Mouse (Mus musculus) stomach, embryonic 15.5 days (tissue): ENCODE data around the gene Inava. TPM values are rescaled to one million over a fixed set of nuclear protein-coding genes. Genes with fewer than 3 reads are reported as not detected.

ENCODE experiments used
- ATAC-seq: fragments of 200-750 bp; cut with Nextera tagmentation; 2 replicates; pipeline ENCODE4 v1.8.0; 2017; ENCODE audit warnings: low read depth, moderate number of reproducible peaks, moderate TSS enrichment; ENCODE audit not compliant: insufficient read depth, low FRiP score
- H3K27ac ChIP-seq: fragments of 300-500 bp; sonication (generic); 2 replicates; pipeline ENCODE4 v1.5.1; 2015; ENCODE audit warnings: mild to moderate bottlenecking, inconsistent platforms
- H3K27me3 ChIP-seq: fragments of 300-500 bp; sonication (generic); replicated peaks from 2 replicates; pipeline ENCODE4 v1.6.1; 2015; ENCODE audit warnings: inconsistent platforms
- H3K36me3 ChIP-seq: fragments of 300-500 bp; sonication (generic); 2 replicates; pipeline ENCODE4 v1.6.1; 2015; ENCODE audit warnings: inconsistent platforms
- H3K4me1 ChIP-seq: fragments of 300-500 bp; sonication (generic); 2 replicates; pipeline ENCODE4 v1.6.1; 2015; ENCODE audit warnings: inconsistent platforms
- H3K4me2 ChIP-seq: fragments of 300-500 bp; sonication (generic); 2 replicates; pipeline ENCODE4 v1.6.1; 2015; ENCODE audit warnings: mild to moderate bottlenecking, inconsistent platforms
- H3K4me3 ChIP-seq: fragments of 300-500 bp; sonication (generic); replicated peaks from 2 replicates; pipeline ENCODE4 v1.5.1; 2015; ENCODE audit warnings: inconsistent platforms
- H3K9ac ChIP-seq: fragments of 300-500 bp; sonication (generic); 2 replicates; pipeline ENCODE4 v1.6.1; 2015; ENCODE audit warnings: inconsistent platforms
- H3K9me3 ChIP-seq: fragments of 300-500 bp; sonication (generic); 2 replicates; pipeline ENCODE4 v1.6.1; 2016; ENCODE audit warnings: inconsistent platforms
- WGBS: fragments of 180-500 bp; shearing (Covaris S2); methylation state at CpG from one replicate; pipeline ENCODE4 v1.1.7; 2015; 5-methylcytosine and 5-hydroxymethylcytosine counted together
- polyA plus RNA-seq: library from polyadenylated mRNA; unstranded; fragments of >200 nt; fragmentation: Nextera tagmentation; extraction: Ambion mirVana; gene quantifications from 2 replicates; pipeline ENCODE4 v1.2.1, GENCODE M21; 2015

The Inava gene
- polyA plus RNA-seq, 1 experiment from 2014 or later = 30.8 TPM

DNA sequence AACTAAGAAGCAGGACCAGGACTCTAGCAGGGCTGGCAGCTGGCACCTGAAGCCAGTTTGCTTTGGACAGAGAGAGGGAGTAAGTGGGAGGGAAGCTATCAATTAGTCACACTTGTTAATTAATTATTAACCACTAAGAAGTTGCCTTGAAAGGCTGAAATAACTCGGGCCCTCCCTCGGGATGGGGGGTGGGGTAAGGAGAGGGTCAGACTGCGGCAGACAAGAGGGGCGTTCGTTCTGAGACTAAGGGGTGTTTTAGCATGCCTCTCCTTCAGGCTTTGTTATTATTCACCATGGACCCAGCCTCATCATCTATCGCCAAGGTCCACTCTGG lies 5.1 kb downstream of the Inava start:
- Histone ChIP-seq H3K4me1 (peaks cover 38% of the 10 kb centered on the region), H3K4me3 (peak overlapping the region; percentile 61)
- no peak for ATAC-seq

DNA sequence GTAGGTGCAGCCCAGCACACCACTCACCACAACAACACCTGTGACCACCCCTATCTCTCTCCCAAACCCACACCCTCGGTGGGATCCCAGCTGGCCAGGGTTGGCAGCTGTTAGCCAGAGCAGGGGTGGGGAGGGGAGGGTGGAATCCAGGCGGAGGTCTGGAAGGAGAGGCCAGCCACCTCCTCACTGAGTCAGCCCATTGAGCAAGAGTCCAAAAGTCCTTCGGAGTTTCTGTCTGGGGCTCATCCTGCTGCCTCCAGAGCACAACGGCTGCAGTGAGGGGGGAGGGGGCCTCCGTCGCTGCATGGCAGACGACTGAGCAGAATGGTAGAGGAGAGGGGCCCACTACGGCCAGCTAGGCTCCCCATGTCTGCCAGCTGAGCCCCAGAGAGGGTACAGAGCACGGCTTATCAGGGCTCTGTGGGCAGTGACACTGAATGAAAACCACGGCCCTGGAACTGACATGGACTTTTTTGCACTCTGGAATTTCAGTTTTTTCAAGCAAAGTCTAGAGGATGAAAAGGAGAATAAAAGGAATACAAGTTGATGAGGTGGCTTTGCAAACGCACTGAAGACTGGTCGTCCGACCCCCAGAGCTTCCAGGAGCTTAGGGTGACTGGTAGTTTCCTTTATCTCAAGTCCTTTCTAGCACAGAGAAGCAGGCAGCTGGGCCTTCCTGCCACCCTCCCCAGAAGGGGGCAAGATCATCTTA lies 5.6 kb downstream of the Inava start:
- H3K9ac ChIP-seq = 0 out of 2 replicates have a peak overlapping the region, but pooled peaks have one; percentile 11

More for the DNA sequence above, 5.1 kb downstream of the Inava start:
- Histone ChIP-seq H3K27me3 (no peaks in the 10 kb centered on the region), H3K9ac (no peak overlapping the region), H3K4me2 (peak overlapping the region; percentile 93), H3K9me3 (no peaks in the 10 kb centered on the region), H3K36me3 (no peaks in the 10 kb centered on the region), H3K27ac (peak overlapping the region; percentile 88)
- WGBS = 43% methylated on average over 6 of the region's 6 CpGs

GRCm38 (mm10) chr1:136227870-136228269 lies 6.2 kb downstream of the Inava start:
- WGBS = 51% methylated on average over 4 of the region's 4 CpGs
- peak overlapping the region; percentile 67 for H3K27ac ChIP-seq
- no peak for ATAC-seq
- peaks cover 41% of the 10 kb centered on the region for H3K4me1 ChIP-seq
- peak overlapping the region; percentile 93 for H3K4me2 ChIP-seq
- H3K9me3 ChIP-seq = no peaks in the 10 kb centered on the region
- no peaks in the 10 kb centered on the region for H3K27me3 ChIP-seq
- H3K36me3 ChIP-seq = no peaks in the 10 kb centered on the region
- peak overlapping the region; percentile 61; the same call in 1 of the 2 replicates for H3K4me3 ChIP-seq
- H3K9ac ChIP-seq = no peak overlapping the region

More for the DNA sequence above, 5.6 kb downstream of the Inava start:
- Histone ChIP-seq H3K4me3 (peak overlapping the region; percentile 61), H3K36me3 (no peaks in the 10 kb centered on the region), H3K4me2 (peak overlapping the region; percentile 93), H3K27ac (peak overlapping the region; percentile 88), H3K27me3 (no peaks in the 10 kb centered on the region), H3K9me3 (no peaks in the 10 kb centered on the region), H3K4me1 (peaks cover 41% of the 10 kb centered on the region)
- peak; percentile 18; the same call in 1 of the 2 replicates for ATAC-seq
- WGBS = 19% methylated on average over 13 of the region's 13 CpGs

DNA sequence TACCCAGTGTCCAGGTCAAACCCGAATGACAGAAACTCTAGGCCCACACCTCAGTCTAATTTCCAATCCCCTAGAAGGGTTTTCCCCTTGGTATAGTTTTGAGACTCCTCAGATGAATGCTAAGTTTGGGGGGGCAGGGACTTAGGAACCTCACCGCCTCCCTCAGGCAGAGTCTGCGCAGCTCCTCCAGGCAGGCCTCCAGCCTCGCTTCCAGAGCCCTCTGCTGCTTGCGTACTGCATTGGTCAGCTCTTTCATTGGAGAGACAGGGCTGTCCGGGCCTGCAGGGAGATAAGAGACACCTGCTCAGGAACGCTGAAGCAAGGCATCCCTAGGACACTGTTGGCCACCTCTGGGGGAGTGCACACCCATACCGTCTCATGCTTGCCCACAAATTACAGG lies 7.4 kb downstream of the Inava start:
- ATAC-seq = no peak
- no peaks in the 10 kb centered on the region for H3K36me3 ChIP-seq
- H3K4me1 ChIP-seq = peaks cover 40% of the 10 kb centered on the region
- H3K27me3 ChIP-seq = no peaks in the 10 kb centered on the region
- H3K4me3 ChIP-seq = no peak overlapping the region
- 83% methylated on average over 8 of the region's 8 CpGs for WGBS
- H3K27ac ChIP-seq = no peak overlapping the region
- no peak overlapping the region for H3K9ac ChIP-seq
- no peak overlapping the region for H3K4me2 ChIP-seq
- no peaks in the 10 kb centered on the region for H3K9me3 ChIP-seq

GRCm38 (mm10) chr1:136225846-136226245 lies 8.2 kb downstream of the Inava start:
- H3K36me3 ChIP-seq = no peaks in the 10 kb centered on the region
- H3K4me3 ChIP-seq = no peak overlapping the region
- H3K27ac ChIP-seq = no peak overlapping the region
- ATAC-seq = no peak
- H3K9ac ChIP-seq = no peak overlapping the region
- no peaks in the 10 kb centered on the region for H3K27me3 ChIP-seq
- no peak overlapping the region for H3K4me2 ChIP-seq
- H3K4me1 ChIP-seq = peaks cover 33% of the 10 kb centered on the region
- H3K9me3 ChIP-seq = no peaks in the 10 kb centered on the region
- WGBS = 94% methylated on average over 8 of the region's 8 CpGs

GRCm38 (mm10) chr1:136223758-136224342 lies 10.2 kb downstream of the Inava start:
- peaks cover 32% of the 10 kb centered on the region for H3K4me1 ChIP-seq
- WGBS = 74% methylated on average over 10 of the region's 10 CpGs
- H3K9me3 ChIP-seq = no peaks in the 10 kb centered on the region
- no peak overlapping the region for H3K9ac ChIP-seq
- no peak overlapping the region for H3K4me3 ChIP-seq
- no peak overlapping the region for H3K4me2 ChIP-seq
- H3K27me3 ChIP-seq = no peaks in the 10 kb centered on the region
- ATAC-seq = no peak
- no peaks in the 10 kb centered on the region for H3K36me3 ChIP-seq
- H3K27ac ChIP-seq = 0 out of 2 replicates have a peak overlapping the region, but pooled peaks have one; percentile 36

GRCm38 (mm10) chr1:136222386-136222785 lies 11.7 kb downstream of the Inava start:
- no peak overlapping the region for H3K9ac ChIP-seq
- no peak overlapping the region for H3K4me3 ChIP-seq
- no peak overlapping the region for H3K4me2 ChIP-seq
- H3K27me3 ChIP-seq = no peaks in the 10 kb centered on the region
- H3K9me3 ChIP-seq = no peaks in the 10 kb centered on the region
- 0 out of 2 replicates have a peak, but pooled peaks cover 3% of the 10 kb centered on the region for H3K36me3 ChIP-seq
- H3K4me1 ChIP-seq = peaks cover 18% of the 10 kb centered on the region
- H3K27ac ChIP-seq = no peak overlapping the region
- no peak for ATAC-seq
- WGBS = 61% methylated on average over 10 of the region's 10 CpGs

GRCm38 (mm10) chr1:136220037-136220871 lies 13.8 kb downstream of the Inava start:
- H3K4me2 ChIP-seq = 0 out of 2 replicates have a peak overlapping the region, but pooled peaks have one; percentile 10
- no peak overlapping the region for H3K9ac ChIP-seq
- peak; percentile 87 for ATAC-seq
- H3K4me3 ChIP-seq = no peak overlapping the region
- H3K36me3 ChIP-seq = 0 out of 2 replicates have a peak, but pooled peaks cover 3% of the 10 kb centered on the region
- H3K27me3 ChIP-seq = no peaks in the 10 kb centered on the region
- no peaks in the 10 kb centered on the region for H3K9me3 ChIP-seq
- peaks cover 14% of the 10 kb centered on the region for H3K4me1 ChIP-seq
- peak overlapping the region; percentile 76 for H3K27ac ChIP-seq
- WGBS = 64% methylated on average over 10 of the region's 10 CpGs

- H3K4me1 ChIP-seq = no peaks in the 10 kb centered on the region
- no peaks in the 10 kb centered on the region for H3K9me3 ChIP-seq
- H3K27me3 ChIP-seq = no peaks in the 10 kb centered on the region
- 0 out of 2 replicates have a peak, but pooled peaks cover 3% of the 10 kb centered on the region for H3K36me3 ChIP-seq
- no peak for ATAC-seq
- H3K9ac ChIP-seq = no peak overlapping the region
- H3K4me3 ChIP-seq = no peak overlapping the region
- H3K4me2 ChIP-seq = no peak overlapping the region
- WGBS = 72% methylated on average over 15 of the region's 15 CpGs
- H3K27ac ChIP-seq = no peak overlapping the region
These were observed 19.8 kb downstream of the Inava start for GRCm38 (mm10) chr1:136214304-136214703.

- Histone ChIP-seq H3K4me1 (no peaks in the 10 kb centered on the region), H3K36me3 (no peaks in the 10 kb centered on the region), H3K9ac (no peak within 1 kb of the TSS), H3K27me3 (no peaks in the 10 kb centered on the region), H3K4me2 (no peak within 1 kb of the TSS), H3K9me3 (no peaks in the 10 kb centered on the region), H3K4me3 (no peak within 1 kb of the TSS), H3K27ac (no peak within 1 kb of the TSS)
- 63% methylated on average over 3 of the region's 3 CpGs for WGBS
- ATAC-seq = no peak
These were observed 21.3 kb downstream of the Inava start, which contains the start of gene Mroh3 for GRCm38 (mm10) chr1:136212803-136213202. Gene Mroh3 (minus strand): TSS chr1:136212828.

- no peaks in the 10 kb centered on the region for H3K9me3 ChIP-seq
- ATAC-seq = no peak
- 91% methylated on average over 5 of the region's 5 CpGs for WGBS
- no peak overlapping the region for H3K9ac ChIP-seq
- no peak overlapping the region for H3K27ac ChIP-seq
- no peaks in the 10 kb centered on the region for H3K36me3 ChIP-seq
- H3K4me2 ChIP-seq = no peak overlapping the region
- H3K4me1 ChIP-seq = no peaks in the 10 kb centered on the region
- H3K4me3 ChIP-seq = no peak overlapping the region
- no peaks in the 10 kb centered on the region for H3K27me3 ChIP-seq
These were observed 44.0 kb downstream of the Inava start for GRCm38 (mm10) chr1:136190033-136190432.
